Mouse (Mus musculus) forebrain, embryonic 14.5 days (tissue): ENCODE data around the gene Spata31d1a. TPM values are rescaled to one million over a fixed set of nuclear protein-coding genes. Genes with fewer than 3 reads are reported as not detected.

Experiments
- ATAC-seq: fragments of 200-750 bp; cut with Nextera tagmentation; 2 replicates; pipeline ENCODE4 v1.8.0; 2017; ENCODE audit warnings: mild to moderate bottlenecking, moderate library complexity
- DNase-seq: peaks from one replicate; pipeline ENCODE4 v3.0.0-alpha.2; 2015; ENCODE audit warnings: low spot score
- H3K27ac ChIP-seq: fragments of 300-500 bp; sonication (generic); 2 replicates; pipeline ENCODE4 v1.5.1; 2014; ENCODE audit warnings: low read depth, mild to moderate bottlenecking, control low read depth, low read length, moderate library complexity
- H3K27me3 ChIP-seq: fragments of 300-500 bp; sonication (generic); replicated peaks from 2 replicates; pipeline ENCODE4 v1.6.1; 2014; ENCODE audit warnings: low read length, control low read depth, mixed read lengths; ENCODE audit not compliant: control insufficient read depth, insufficient read depth
- H3K36me3 ChIP-seq: fragments of 300-500 bp; sonication (generic); 2 replicates; pipeline ENCODE4 v1.6.1; 2014; ENCODE audit warnings: low read length, control low read depth; ENCODE audit not compliant: control insufficient read depth, insufficient read depth
- H3K4me1 ChIP-seq: fragments of 300-500 bp; sonication (generic); 2 replicates; pipeline ENCODE4 v1.6.1; 2014; ENCODE audit warnings: antibody characterized with exemption, low read length, control low read depth; ENCODE audit not compliant: control insufficient read depth, insufficient read depth
- H3K4me2 ChIP-seq: fragments of 300-500 bp; sonication (generic); 2 replicates; pipeline ENCODE4 v1.6.1; 2014; ENCODE audit warnings: mild to moderate bottlenecking, control low read depth, low read length
- H3K4me3 ChIP-seq: fragments of 300-500 bp; sonication (generic); 2 replicates; pipeline ENCODE4 v1.5.1; 2014; ENCODE audit warnings: low read depth, low read length, control low read depth
- H3K9ac ChIP-seq: fragments of 300-500 bp; sonication (generic); 2 replicates; pipeline ENCODE4 v1.6.1; 2014; ENCODE audit warnings: mild to moderate bottlenecking, low read length, control low read depth, moderate library complexity
- H3K9me3 ChIP-seq: fragments of 300-500 bp; sonication (generic); replicated peaks from 2 replicates; pipeline ENCODE4 v1.6.1; 2016; ENCODE audit warnings: low read length, control low read depth, mixed read lengths; ENCODE audit not compliant: control insufficient read depth
- WGBS: fragments of 180-500 bp; shearing (Covaris S2); extraction: QIAGEN DNeasy Blood & Tissue Kit; methylation state at CpG from one replicate; pipeline ENCODE4 v1.1.7; 2014; 5-methylcytosine and 5-hydroxymethylcytosine counted together
- polyA plus RNA-seq: library from polyadenylated mRNA; unstranded; fragments of >200 nt; fragmentation: Nextera tagmentation; extraction: Ambion mirVana; gene quantifications from 2 replicates; pipeline ENCODE4 v1.2.1, GENCODE M21; 2014

The Spata31d1a gene
- polyA plus RNA-seq, 1 experiment from 2014 or later = not detected

DNA sequence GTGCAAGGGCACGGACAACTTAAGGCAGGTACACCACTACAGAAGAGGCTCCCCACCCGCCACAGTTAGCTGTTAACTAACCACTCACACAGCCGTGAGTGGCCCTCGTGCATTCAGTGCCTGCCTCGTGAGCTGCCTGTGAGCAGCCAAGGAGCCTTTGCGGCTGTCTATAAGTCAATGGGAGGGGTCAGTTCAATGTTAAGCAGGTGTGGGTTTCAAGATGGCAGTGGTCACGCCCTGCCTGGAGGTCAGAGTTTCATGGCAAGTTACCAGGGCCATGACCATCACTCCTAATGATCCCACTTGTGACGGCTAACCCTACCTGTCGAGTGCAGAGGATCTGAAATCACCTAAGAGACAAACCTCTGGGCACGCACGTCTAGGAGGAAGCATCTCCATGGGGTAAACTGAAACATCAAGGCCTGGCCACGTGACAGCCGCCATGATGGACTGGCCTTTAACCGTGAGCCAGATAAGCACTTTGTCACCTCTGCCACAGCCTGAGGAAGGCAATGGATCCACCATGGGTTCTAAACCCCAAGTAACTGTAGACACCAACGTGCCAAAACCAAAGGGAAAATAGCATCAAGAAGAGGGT is 54.3 kb downstream of the Spata31d1a start:
- no peaks in the 10 kb centered on the region for H3K9me3 ChIP-seq
- H3K4me3 ChIP-seq = no peak overlapping the region
- DNase-seq (no peak), ATAC-seq (no peak)
- H3K36me3 ChIP-seq = peaks cover 28% of the 10 kb centered on the region; the same call in 1 of the 2 replicates
- no peak overlapping the region for H3K4me2 ChIP-seq
- no peak overlapping the region for H3K27ac ChIP-seq
- peaks cover 15% of the 10 kb centered on the region for H3K4me1 ChIP-seq
- no peaks in the 10 kb centered on the region for H3K27me3 ChIP-seq
- no peak overlapping the region for H3K9ac ChIP-seq
- WGBS = 91% methylated on average over 15 of the region's 15 CpGs

GRCm38 (mm10) chr13:59654465-59654864 is 55.7 kb downstream of the Spata31d1a start:
- H3K9me3 ChIP-seq = no peaks in the 10 kb centered on the region
- no peak overlapping the region for H3K27ac ChIP-seq
- peaks cover 37% of the 10 kb centered on the region for H3K36me3 ChIP-seq
- H3K27me3 ChIP-seq = no peaks in the 10 kb centered on the region
- DNase-seq (no peak), ATAC-seq (no peak)
- 95% methylated on average over 5 of the region's 5 CpGs for whole genome bisulfite sequencing
- no peak overlapping the region for H3K9ac ChIP-seq
- no peak overlapping the region for H3K4me2 ChIP-seq
- no peak overlapping the region for H3K4me3 ChIP-seq
- peaks cover 15% of the 10 kb centered on the region for H3K4me1 ChIP-seq

GRCm38 (mm10) chr13:59653136-59653535 is 57.0 kb downstream of the Spata31d1a start:
- Histone ChIP-seq H3K9ac (no peak overlapping the region), H3K27ac (peak overlapping the region; percentile 40), H3K4me1 (peaks cover 15% of the 10 kb centered on the region), H3K4me2 (no peak overlapping the region), H3K27me3 (no peaks in the 10 kb centered on the region), H3K9me3 (no peaks in the 10 kb centered on the region), H3K36me3 (peaks cover 43% of the 10 kb centered on the region), H3K4me3 (no peak overlapping the region)
- ATAC-seq (peak; percentile 4; the same call in 1 of the 2 replicates), DNase-seq (no peak)
- 75% methylated on average over 3 of the region's 3 CpGs for WGBS

- Histone ChIP-seq H3K4me3 (no peak overlapping the region), H3K27ac (peak overlapping the region; percentile 40), H3K9ac (peak overlapping the region; percentile 13; the same call in 1 of the 2 replicates), H3K27me3 (no peaks in the 10 kb centered on the region), H3K4me1 (peaks cover 15% of the 10 kb centered on the region), H3K9me3 (no peaks in the 10 kb centered on the region), H3K36me3 (peaks cover 45% of the 10 kb centered on the region), H3K4me2 (no peak overlapping the region)
- 40% methylated on average over 5 of the region's 5 CpGs for WGBS
- DNase-seq (peak; percentile 75), ATAC-seq (peak; percentile 68)
Observed at GRCm38 (mm10) chr13:59652651-59653050, 57.5 kb downstream of the Spata31d1a start.

Other genes starting within 250 kb of the Spata31d1a start
- gene Agtpbp1, start 125.1 kb downstream of the Spata31d1a start, polyA plus RNA-seq = 51.8 and 69.6 TPM in 2 replicates
- gene Naa35, start 125.1 kb downstream of the Spata31d1a start, polyA plus RNA-seq = 152 and 157 TPM in 2 replicates
- gene Golm1, start 34.5 kb downstream of the Spata31d1a start, polyA plus RNA-seq = 50.1 and 57.7 TPM in 2 replicates
- gene 4921517D22Rik, start 16.2 kb downstream of the Spata31d1a start, polyA plus RNA-seq = not detected in 2 replicates
- gene Spata31d1b, start 2.0 kb upstream of the Spata31d1a start, polyA plus RNA-seq = not detected in 2 replicates
- gene Spata31d1d, start 21.4 kb upstream of the Spata31d1a start, polyA plus RNA-seq = not detected in 2 replicates
- 0.19 TPM in 1 of 2 replicates, not detected in the other for gene 1700014D04Rik, start 36.4 kb upstream of the Spata31d1a start, polyA plus RNA-seq
- gene Isca1, start 59.5 kb upstream of the Spata31d1a start, polyA plus RNA-seq = 178 and 191 TPM in 2 replicates
- not detected in 2 replicates for gene Gm49354, start 71.9 kb upstream of the Spata31d1a start, polyA plus RNA-seq
- gene Tut7, start 112.8 kb upstream of the Spata31d1a start, polyA plus RNA-seq = 33.5 and 43.0 TPM in 2 replicates